Mouse (Mus musculus): ENCODE data around the gene Limk2. TPM values are rescaled to one million over a fixed set of nuclear protein-coding genes. Genes with fewer than 3 reads are reported as not detected.

The Limk2 gene
- total RNA-seq, 2 experiments from 2014 or later = 10.0 to 11.5 TPM

- peak overlapping the region; percentile 74 for H3K27ac ChIP-seq
- peak; percentile 43 for DNase-seq
- intact Hi-C loops (cut with DNase I) = no loop called here
These were observed 71.6 kb downstream of the Limk2 start for GRCm38 (mm10) chr11:3337173-3337955.

GRCm38 (mm10) chr11:3336602-3337001 lies 72.4 kb downstream of the Limk2 start:
- intact Hi-C loops (cut with DNase I) = no loop called here
- Histone ChIP-seq H3K27ac (peak overlapping the region; percentile 74), H3K4me3 (no peak overlapping the region)
- peak; percentile 15 for DNase-seq
- TF ChIP-seq CTCF (IDR thresholded peaks at IDR 0.05) = no peak

More at GRCm38 (mm10) chr11:3337173-3337955, 71.6 kb downstream of the Limk2 start:
- no peak for TF ChIP-seq CTCF (IDR thresholded peaks at IDR 0.05)
- H3K4me3 ChIP-seq = no peak overlapping the region

- peak overlapping the region; percentile 47 for H3K4me3 ChIP-seq
- no peak for TF ChIP-seq CTCF (IDR thresholded peaks at IDR 0.05)
- intact Hi-C loops (cut with DNase I) = no loop called here
- DNase-seq = peak; percentile 85
- H3K27ac ChIP-seq = peak overlapping the region; percentile 92
These were observed 73.3 kb downstream of the Limk2 start for GRCm38 (mm10) chr11:3335651-3336216.

- peak overlapping the region; percentile 47 for H3K4me3 ChIP-seq
- no peak for TF ChIP-seq CTCF (IDR thresholded peaks at IDR 0.05)
- DNase-seq = peak; percentile 20
- intact Hi-C loops (cut with DNase I) = no loop called here
- H3K27ac ChIP-seq = peak overlapping the region; percentile 92
These were observed 74.2 kb downstream of the Limk2 start for GRCm38 (mm10) chr11:3334711-3335316.

GRCm38 (mm10) chr11:3334141-3334710 lies 74.8 kb downstream of the Limk2 start:
- no peak for TF ChIP-seq CTCF (IDR thresholded peaks at IDR 0.05)
- no peak for DNase-seq
- peak overlapping the region; percentile 92 for H3K27ac ChIP-seq
- intact Hi-C loops (cut with DNase I) = no loop called here
- peak overlapping the region; percentile 47 for H3K4me3 ChIP-seq

- no peak for TF ChIP-seq CTCF (IDR thresholded peaks at IDR 0.05)
- intact Hi-C loops (cut with DNase I) = no loop called here
- peak overlapping the region; percentile 80 for H3K4me3 ChIP-seq
- H3K27ac ChIP-seq = peak overlapping the region; percentile 92
- DNase-seq = no peak
These were observed 75.8 kb downstream of the Limk2 start for GRCm38 (mm10) chr11:3333111-3333695.

GRCm38 (mm10) chr11:3331756-3332642 lies 77.0 kb downstream of the Limk2 start:
- peak; percentile 15; the same call in 1 of the 2 replicates for TF ChIP-seq CTCF (IDR thresholded peaks at IDR 0.05)
- Histone ChIP-seq H3K27ac (peak overlapping the region; percentile 92), H3K4me3 (peak overlapping the region; percentile 80)
- DNase-seq = peak; percentile 97
- intact Hi-C loops (cut with DNase I) = no loop called here

- peak; percentile 34 for DNase-seq
- H3K27ac ChIP-seq = peak overlapping the region; percentile 92
- H3K4me3 ChIP-seq = peak overlapping the region; percentile 80
- TF ChIP-seq CTCF (IDR thresholded peaks at IDR 0.05) = no peak
- intact Hi-C loops (cut with DNase I) = no loop called here
These were observed 77.8 kb downstream of the Limk2 start for GRCm38 (mm10) chr11:3330991-3331750.

GRCm38 (mm10) chr11:3330566-3330965 lies 78.4 kb downstream of the Limk2 start:
- H3K4me3 ChIP-seq = peak overlapping the region; percentile 80
- TF ChIP-seq CTCF (IDR thresholded peaks at IDR 0.05) = peak; percentile 60
- peak overlapping the region; percentile 92 for H3K27ac ChIP-seq
- intact Hi-C loops (cut with DNase I) = no loop called here
- peak; percentile 96 for DNase-seq

GRCm38 (mm10) chr11:3329891-3330451 lies 79.0 kb downstream of the Limk2 start, which contains the start of gene Pik3ip1:
Gene Pik3ip1, plus strand, starts transcription at chr11:3330401.
- intact Hi-C loops (cut with DNase I) = loop anchor here (5.0 kb wide), 1 partner anchor 38 kb away; no protein-coding TSS in a partner anchor
- peak; percentile 49 for DNase-seq
- Histone ChIP-seq H3K27ac (peak within 1 kb of the TSS; percentile 92), H3K4me3 (peak within 1 kb of the TSS; percentile 80)
- TF ChIP-seq CTCF (IDR thresholded peaks at IDR 0.05) = no peak
